Mouse (Mus musculus): Measurements from ENCODE around the gene Adamts7. TPM values are rescaled to one million over a fixed set of nuclear protein-coding genes. Genes with fewer than 3 reads are reported as not detected.
A peak's percentile ranks its signal among the peaks of the same experiment; 100 is the strongest.

Gene Adamts7
- polyA plus RNA-seq, 1 experiment from 2014 or later = 14.0 TPM

GRCm38 (mm10) chr9:90185356-90185910, 22.6 kb downstream of the Adamts7 start:
- whole genome bisulfite sequencing = 91% methylated on average over 8 of the region's 8 CpGs
- H3K36me3 ChIP-seq (ENCODE audit: control insufficient read depth, insufficient read depth) = peaks cover 7% of the 10 kb centered on the region
- no peak for ATAC-seq

DNA sequence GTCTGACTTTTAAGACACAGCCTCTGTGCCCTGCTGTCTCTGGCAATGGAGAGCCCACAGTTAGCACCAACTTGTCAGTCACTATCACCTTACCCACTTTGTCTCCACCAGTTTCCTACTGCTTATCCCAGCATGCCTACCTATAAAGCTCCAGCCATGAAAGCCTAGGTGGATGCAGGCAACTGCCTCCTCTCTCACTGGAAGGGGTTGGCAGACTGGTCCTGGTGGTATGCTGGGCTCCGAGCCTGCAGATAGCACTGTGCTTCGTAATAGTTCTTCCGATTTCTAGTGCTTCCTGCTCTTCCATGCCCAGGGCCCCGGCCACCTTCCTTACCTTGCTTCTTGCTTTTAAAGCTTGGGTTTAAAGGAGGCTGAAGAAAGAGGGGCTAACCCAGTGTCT, 26.0 kb downstream of the Adamts7 start:
- Histone ChIP-seq H3K9me3 (ENCODE audit: control insufficient read depth, low read length) (no peaks in the 10 kb centered on the region), H3K27me3 (replicated peaks; ENCODE audit: control insufficient read depth, insufficient read depth, low read length) (no peaks in the 10 kb centered on the region), H3K9ac (replicated peaks; ENCODE audit: low read depth, low read length) (no peak overlapping the region), H3K27ac (ENCODE audit: low read length) (no peak overlapping the region), H3K36me3 (ENCODE audit: control insufficient read depth, insufficient read depth) (peaks cover 22% of the 10 kb centered on the region), H3K4me2 (ENCODE audit: low read length) (no peak overlapping the region), H3K4me1 (replicated peaks; ENCODE audit: control insufficient read depth, insufficient read depth, low read length) (no peaks in the 10 kb centered on the region), H3K4me3 (replicated peaks; ENCODE audit: low read length) (no peak overlapping the region)
- no peak for ATAC-seq
- WGBS = 92% methylated on average over 4 of the region's 4 CpGs

More at GRCm38 (mm10) chr9:90185356-90185910, 22.6 kb downstream of the Adamts7 start:
- Histone ChIP-seq H3K4me1 (replicated peaks; ENCODE audit: control insufficient read depth, insufficient read depth, low read length) (no peaks in the 10 kb centered on the region), H3K4me2 (ENCODE audit: low read length) (no peak overlapping the region), H3K9me3 (ENCODE audit: control insufficient read depth, low read length) (no peaks in the 10 kb centered on the region), H3K4me3 (replicated peaks; ENCODE audit: low read length) (no peak overlapping the region), H3K27ac (ENCODE audit: low read length) (no peak overlapping the region), H3K27me3 (replicated peaks; ENCODE audit: control insufficient read depth, insufficient read depth, low read length) (no peaks in the 10 kb centered on the region), H3K9ac (replicated peaks; ENCODE audit: low read depth, low read length) (no peak overlapping the region)

DNA sequence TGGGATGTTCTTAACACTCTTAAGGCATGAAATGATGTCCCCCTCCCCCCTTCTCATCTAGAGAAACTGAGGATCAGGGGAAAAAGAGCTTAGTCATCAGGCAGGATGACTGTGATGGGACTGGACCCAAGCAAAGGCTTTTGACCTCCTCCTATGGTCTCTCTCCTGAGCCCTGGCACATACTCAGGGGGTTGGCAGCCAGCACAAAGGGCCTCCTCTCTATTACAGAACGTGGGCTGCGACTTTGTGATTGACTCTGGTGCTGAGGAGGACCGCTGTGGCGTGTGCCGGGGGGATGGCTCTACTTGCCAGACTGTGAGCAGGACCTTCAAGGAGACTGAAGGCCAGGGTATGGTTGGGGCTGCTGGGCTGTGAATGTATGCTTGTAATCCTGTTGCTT, 26.5 kb downstream of the Adamts7 start:
- Histone ChIP-seq H3K27ac (ENCODE audit: low read length) (no peak overlapping the region), H3K36me3 (ENCODE audit: control insufficient read depth, insufficient read depth) (peaks cover 25% of the 10 kb centered on the region), H3K9ac (replicated peaks; ENCODE audit: low read depth, low read length) (no peak overlapping the region), H3K4me3 (replicated peaks; ENCODE audit: low read length) (no peak overlapping the region), H3K27me3 (replicated peaks; ENCODE audit: control insufficient read depth, insufficient read depth, low read length) (no peaks in the 10 kb centered on the region), H3K4me1 (replicated peaks; ENCODE audit: control insufficient read depth, insufficient read depth, low read length) (no peaks in the 10 kb centered on the region), H3K9me3 (ENCODE audit: control insufficient read depth, low read length) (no peaks in the 10 kb centered on the region), H3K4me2 (ENCODE audit: low read length) (no peak overlapping the region)
- 68% methylated on average over 5 of the region's 5 CpGs for WGBS
- no peak for ATAC-seq

GRCm38 (mm10) chr9:90195000-90195399, 32.1 kb downstream of the Adamts7 start:
- Histone ChIP-seq H3K4me3 (replicated peaks; ENCODE audit: low read length) (no peak overlapping the region), H3K27me3 (replicated peaks; ENCODE audit: control insufficient read depth, insufficient read depth, low read length) (no peaks in the 10 kb centered on the region), H3K4me2 (ENCODE audit: low read length) (no peak overlapping the region), H3K36me3 (ENCODE audit: control insufficient read depth, insufficient read depth) (peaks cover 36% of the 10 kb centered on the region), H3K9ac (replicated peaks; ENCODE audit: low read depth, low read length) (no peak overlapping the region), H3K27ac (ENCODE audit: low read length) (no peak overlapping the region), H3K9me3 (ENCODE audit: control insufficient read depth, low read length) (no peaks in the 10 kb centered on the region), H3K4me1 (replicated peaks; ENCODE audit: control insufficient read depth, insufficient read depth, low read length) (no peaks in the 10 kb centered on the region; the same call in 1 of the 2 replicates)
- ATAC-seq = 0 out of 2 replicates have a peak, but pooled peaks have one; percentile 3
- 79% methylated on average over 10 of the region's 10 CpGs for WGBS

DNA sequence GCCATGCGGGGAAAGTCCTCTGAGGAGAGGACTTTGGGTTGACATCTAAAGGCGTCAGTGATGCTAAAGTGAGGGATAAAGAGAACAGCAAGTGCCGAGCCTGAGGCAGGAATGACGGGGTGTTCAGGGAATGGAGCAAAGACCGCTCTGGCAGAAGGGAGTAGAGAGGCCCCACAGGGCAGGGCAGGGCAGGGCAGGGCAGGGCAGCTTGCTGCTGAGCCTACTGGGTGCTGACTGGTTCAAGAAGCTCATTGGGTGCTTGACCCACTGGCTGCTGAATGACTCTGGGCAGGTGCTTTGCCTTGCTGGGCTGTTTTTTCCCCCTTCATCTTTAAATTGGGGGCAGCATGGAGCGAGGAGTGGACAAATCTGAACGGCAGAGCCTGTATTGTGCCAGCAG, 33.4 kb downstream of the Adamts7 start:
- H3K9me3 ChIP-seq (ENCODE audit: control insufficient read depth, low read length) = no peaks in the 10 kb centered on the region
- no peak overlapping the region for H3K27ac ChIP-seq (ENCODE audit: low read length)
- WGBS = 86% methylated on average over 7 of the region's 7 CpGs
- no peak overlapping the region for H3K9ac ChIP-seq (replicated peaks; ENCODE audit: low read depth, low read length)
- H3K4me2 ChIP-seq (ENCODE audit: low read length) = no peak overlapping the region
- H3K36me3 ChIP-seq (ENCODE audit: control insufficient read depth, insufficient read depth) = peaks cover 36% of the 10 kb centered on the region
- no peaks in the 10 kb centered on the region; the same call in 1 of the 2 replicates for H3K4me1 ChIP-seq (replicated peaks; ENCODE audit: control insufficient read depth, insufficient read depth, low read length)
- no peak for ATAC-seq
- H3K4me3 ChIP-seq (replicated peaks; ENCODE audit: low read length) = no peak overlapping the region
- H3K27me3 ChIP-seq (replicated peaks; ENCODE audit: control insufficient read depth, insufficient read depth, low read length) = no peaks in the 10 kb centered on the region

- H3K9ac ChIP-seq (replicated peaks; ENCODE audit: low read depth, low read length) = no peak overlapping the region
- H3K9me3 ChIP-seq (ENCODE audit: control insufficient read depth, low read length) = no peaks in the 10 kb centered on the region
- H3K4me3 ChIP-seq (replicated peaks; ENCODE audit: low read length) = no peak overlapping the region
- no peaks in the 10 kb centered on the region for H3K27me3 ChIP-seq (replicated peaks; ENCODE audit: control insufficient read depth, insufficient read depth, low read length)
- H3K36me3 ChIP-seq (ENCODE audit: control insufficient read depth, insufficient read depth) = peaks cover 32% of the 10 kb centered on the region
- ATAC-seq = no peak
- 81% methylated on average over 7 of the region's 7 CpGs for WGBS
- H3K27ac ChIP-seq (ENCODE audit: low read length) = no peak overlapping the region
- H3K4me2 ChIP-seq (ENCODE audit: low read length) = no peak overlapping the region
- no peaks in the 10 kb centered on the region; the same call in 1 of the 2 replicates for H3K4me1 ChIP-seq (replicated peaks; ENCODE audit: control insufficient read depth, insufficient read depth, low read length)
Measured at GRCm38 (mm10) chr9:90197116-90197665, 34.3 kb downstream of the Adamts7 start.

- Histone ChIP-seq H3K4me3 (replicated peaks; ENCODE audit: low read length) (no peak overlapping the region), H3K9ac (replicated peaks; ENCODE audit: low read depth, low read length) (no peak overlapping the region), H3K36me3 (ENCODE audit: control insufficient read depth, insufficient read depth) (peaks cover 31% of the 10 kb centered on the region), H3K27me3 (replicated peaks; ENCODE audit: control insufficient read depth, insufficient read depth, low read length) (no peaks in the 10 kb centered on the region), H3K4me1 (replicated peaks; ENCODE audit: control insufficient read depth, insufficient read depth, low read length) (no peaks in the 10 kb centered on the region; the same call in 1 of the 2 replicates), H3K9me3 (ENCODE audit: control insufficient read depth, low read length) (no peaks in the 10 kb centered on the region), H3K27ac (ENCODE audit: low read length) (no peak overlapping the region), H3K4me2 (ENCODE audit: low read length) (no peak overlapping the region)
- WGBS = 82% methylated on average over 7 of the region's 7 CpGs
- ATAC-seq = peak; percentile 8
Measured at GRCm38 (mm10) chr9:90197866-90198383, 35.1 kb downstream of the Adamts7 start.

- no peak overlapping the region for H3K27ac ChIP-seq (ENCODE audit: low read length)
- no peaks in the 10 kb centered on the region for H3K9me3 ChIP-seq (ENCODE audit: control insufficient read depth, low read length)
- H3K27me3 ChIP-seq (replicated peaks; ENCODE audit: control insufficient read depth, insufficient read depth, low read length) = no peaks in the 10 kb centered on the region
- WGBS = 76% methylated on average over 10 of the region's 10 CpGs
- 0 out of 2 replicates have a peak, but pooled peaks have one; percentile 11 for ATAC-seq
- no peak overlapping the region for H3K4me3 ChIP-seq (replicated peaks; ENCODE audit: low read length)
- no peak overlapping the region for H3K4me2 ChIP-seq (ENCODE audit: low read length)
- peaks cover 24% of the 10 kb centered on the region for H3K36me3 ChIP-seq (ENCODE audit: control insufficient read depth, insufficient read depth)
- no peaks in the 10 kb centered on the region; the same call in 1 of the 2 replicates for H3K4me1 ChIP-seq (replicated peaks; ENCODE audit: control insufficient read depth, insufficient read depth, low read length)
- H3K9ac ChIP-seq (replicated peaks; ENCODE audit: low read depth, low read length) = no peak overlapping the region
Measured at GRCm38 (mm10) chr9:90198531-90199449, 35.9 kb downstream of the Adamts7 start.

DNA sequence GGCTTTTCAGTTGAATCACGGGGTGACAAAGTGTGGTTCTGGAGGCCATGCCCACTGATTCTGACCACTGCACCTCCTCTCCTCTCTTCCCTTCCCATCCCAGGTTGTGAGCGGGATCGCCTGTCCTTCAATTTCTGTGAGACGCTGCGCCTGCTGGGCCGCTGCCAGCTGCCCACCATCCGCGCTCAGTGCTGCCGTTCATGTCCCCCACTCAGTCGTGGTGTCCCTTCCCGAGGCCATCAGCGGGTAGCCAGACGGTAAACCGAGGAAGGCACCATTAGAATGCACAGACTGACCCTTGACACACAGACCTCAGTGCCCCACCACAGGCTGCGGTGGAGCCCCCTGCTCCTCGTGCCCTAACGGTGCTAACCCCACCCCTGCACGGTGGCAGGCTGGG, 36.7 kb downstream of the Adamts7 start:
- no peak overlapping the region for H3K4me2 ChIP-seq (ENCODE audit: low read length)
- H3K4me3 ChIP-seq (replicated peaks; ENCODE audit: low read length) = no peak overlapping the region
- H3K27me3 ChIP-seq (replicated peaks; ENCODE audit: control insufficient read depth, insufficient read depth, low read length) = no peaks in the 10 kb centered on the region
- H3K9ac ChIP-seq (replicated peaks; ENCODE audit: low read depth, low read length) = no peak overlapping the region
- no peak for ATAC-seq
- WGBS = 93% methylated on average over 18 of the region's 18 CpGs
- H3K9me3 ChIP-seq (ENCODE audit: control insufficient read depth, low read length) = no peaks in the 10 kb centered on the region
- peaks cover 21% of the 10 kb centered on the region for H3K36me3 ChIP-seq (ENCODE audit: control insufficient read depth, insufficient read depth)
- H3K27ac ChIP-seq (ENCODE audit: low read length) = no peak overlapping the region
- no peaks in the 10 kb centered on the region; the same call in 1 of the 2 replicates for H3K4me1 ChIP-seq (replicated peaks; ENCODE audit: control insufficient read depth, insufficient read depth, low read length)

Data from forebrain, embryonic 16.5 days (tissue).